Comparison of ENCODE assay signal across 9 mouse cellular contexts in the genomic region with DNA sequence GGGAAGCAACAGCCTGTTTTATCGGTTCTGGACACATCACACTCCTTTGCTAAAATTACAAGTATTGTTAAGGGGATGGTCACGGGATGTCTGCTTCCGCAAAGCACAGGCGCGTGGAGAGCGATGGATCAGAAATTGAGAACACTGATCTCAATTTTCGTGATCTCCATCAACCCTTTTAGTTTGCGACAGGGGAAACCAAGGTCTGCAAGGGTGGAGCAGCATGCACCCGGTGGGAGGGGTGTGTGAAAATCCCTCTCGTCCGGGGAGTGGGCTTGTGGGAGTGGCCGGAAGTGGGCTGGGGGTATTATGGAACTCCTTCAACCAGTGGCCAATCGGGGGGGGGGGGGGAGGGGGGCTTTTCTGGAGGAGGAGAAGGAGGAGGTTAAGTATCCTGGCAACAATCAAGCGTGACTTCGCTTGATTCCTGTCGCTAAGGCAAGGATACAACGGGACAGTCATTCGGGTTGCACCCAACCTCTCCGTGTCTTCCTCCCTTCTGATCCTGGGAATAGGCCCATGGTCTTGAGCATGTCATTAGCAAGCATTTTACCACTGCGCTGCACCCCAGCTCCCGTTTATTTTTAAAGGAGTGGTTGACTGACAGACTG. TPM values are rescaled to one million over a fixed set of nuclear protein-coding genes. Genes with fewer than 3 reads are reported as not detected.
A peak's percentile ranks its signal among the peaks of the same experiment; 100 is the strongest.
DNase-seq lines count a peak whose midpoint lies in the region; ATAC-seq and TF ChIP-seq lines count a peak whose summit lies in the region.
"Had no signal": no experiment of that assay in that cellular context is flagged by ENCODE, and none has a peak within 500 bp of the region (broad histone marks: within the 10 kb centered on the region; RNA-seq: fewer than 3 reads in every experiment).

No protein-coding gene starts in this region.

- peak; percentile 73 for DNase-seq in MEL (ENCODE audit: low read depth, low spot score)
- DNase-seq in embryo, embryonic 10.5 days (ENCODE audit: low spot score): peak; percentile 88
- peak; percentile 71 for DNase-seq in limb, embryonic 11.5 days (ENCODE audit: low spot score)
- DNase-seq in thymus, postnatal 14 days: peak; percentile 34

- no peak; a peak in 1 of 4 replicates for TF ChIP-seq EP300 in MEL (IDR thresholded peaks at IDR 0.05; ENCODE audit: low read depth in 1 of 2, low read length in 2 of 2)

- peak overlapping the region; percentile 83 for H3K9ac ChIP-seq in MEL (ENCODE audit: control insufficient read depth, low read depth, low read length, poor library complexity, severe bottlenecking)
- H3K9ac ChIP-seq in heart, embryonic 15.5 days: peak overlapping the region; percentile 78
- peak overlapping the region; percentile 70 for H3K9ac ChIP-seq in limb, embryonic 11.5 days (ENCODE audit: low read length)
- H3K9ac ChIP-seq in midbrain, embryonic 15.5 days: peak overlapping the region; percentile 68

- no peaks in the 10 kb centered on the region for H3K9me3 ChIP-seq in erythroblast, embryonic 14.5 days (ENCODE audit: control insufficient read depth, low read length)
- H3K9me3 ChIP-seq in MEL (replicated peaks; ENCODE audit: insufficient read depth, low read length): no peaks in the 10 kb centered on the region
- H3K9me3 ChIP-seq in heart, embryonic 15.5 days (replicated peaks): no peaks in the 10 kb centered on the region
- no peaks in the 10 kb centered on the region for H3K9me3 ChIP-seq in limb, embryonic 11.5 days (ENCODE audit: control insufficient read depth, low read length)
- H3K9me3 ChIP-seq in midbrain, embryonic 15.5 days: no peaks in the 10 kb centered on the region
- H3K9me3 ChIP-seq: G1E had no signal

- H3K4me3 ChIP-seq in erythroblast, embryonic 14.5 days (replicated peaks): peak overlapping the region; percentile 51
- peak overlapping the region; percentile 63 to 81 for H3K4me3 ChIP-seq in MEL (ENCODE audit: control insufficient read depth in 1 of 2, insufficient read depth in 1 of 2, low read depth in 2 of 2, low read length in 2 of 2)
- peak overlapping the region; percentile 89 for H3K4me3 ChIP-seq in heart, embryonic 15.5 days
- H3K4me3 ChIP-seq in limb, embryonic 11.5 days (ENCODE audit: low read depth, low read length): peak overlapping the region; percentile 63
- H3K4me3 ChIP-seq in midbrain, embryonic 15.5 days: peak overlapping the region; percentile 85

- WGBS in heart, embryonic 15.5 days: under 1% methylated on average over 21 of the region's 21 CpGs
- WGBS in limb, embryonic 11.5 days: 1% methylated on average over 20 of the region's 21 CpGs
- WGBS in midbrain, embryonic 15.5 days: under 1% methylated on average over 21 of the region's 21 CpGs

- TF ChIP-seq POLR2A in MEL (IDR thresholded peaks at IDR 0.05; ENCODE audit: control insufficient read depth in 1 of 2, insufficient read depth in 1 of 2, low read depth in 1 of 2, low read length in 2 of 2, poor library complexity in 1 of 2): peak in 1 of 2 experiments; percentile 41; a peak in 1 of 4 replicates

- no peaks in the 10 kb centered on the region for H3K36me3 ChIP-seq in erythroblast, embryonic 14.5 days (ENCODE audit: control insufficient read depth)
- H3K36me3 ChIP-seq in MEL (ENCODE audit: control insufficient read depth in 1 of 2, insufficient read depth in 2 of 2, low read length in 2 of 2): no peaks in the 10 kb centered on the region; a peak in 1 of 4 replicates
- no peaks in the 10 kb centered on the region for H3K36me3 ChIP-seq in heart, embryonic 15.5 days
- no peaks in the 10 kb centered on the region for H3K36me3 ChIP-seq in limb, embryonic 11.5 days (ENCODE audit: control insufficient read depth, insufficient read depth, low read length)
- H3K36me3 ChIP-seq in midbrain, embryonic 15.5 days (replicated peaks): no peaks in the 10 kb centered on the region
- H3K36me3 ChIP-seq: G1E had no signal

- H3K27me3 ChIP-seq in erythroblast, embryonic 14.5 days (ENCODE audit: control insufficient read depth): peaks cover 38% of the 10 kb centered on the region
- H3K27me3 ChIP-seq in MEL (ENCODE audit: control insufficient read depth in 1 of 2, insufficient read depth in 2 of 2, low read length in 2 of 2): no peaks in the 10 kb centered on the region
- H3K27me3 ChIP-seq in heart, embryonic 15.5 days: no peaks in the 10 kb centered on the region
- H3K27me3 ChIP-seq in limb, embryonic 11.5 days (ENCODE audit: control insufficient read depth, insufficient read depth, low read length): no peaks in the 10 kb centered on the region
- H3K27me3 ChIP-seq in midbrain, embryonic 15.5 days (replicated peaks): no peaks in the 10 kb centered on the region

- H3K4me1 ChIP-seq in erythroblast, embryonic 14.5 days (ENCODE audit: control insufficient read depth): peaks cover 3% of the 10 kb centered on the region
- H3K4me1 ChIP-seq in MEL (ENCODE audit: control insufficient read depth in 1 of 2, insufficient read depth in 2 of 2, low read length in 2 of 2): peaks cover 0 to 4% of the 10 kb centered on the region in 2 experiments; a peak in 1 of 4 replicates
- peaks cover 6% of the 10 kb centered on the region for H3K4me1 ChIP-seq in heart, embryonic 15.5 days (replicated peaks)
- no peaks in the 10 kb centered on the region for H3K4me1 ChIP-seq in limb, embryonic 11.5 days (ENCODE audit: control insufficient read depth, insufficient read depth, low read length)
- H3K4me1 ChIP-seq in midbrain, embryonic 15.5 days: peaks cover 27% of the 10 kb centered on the region

- no peak overlapping the region for H3K27ac ChIP-seq in MEL (ENCODE audit: control insufficient read depth, low read depth, low read length)
- H3K27ac ChIP-seq in heart, embryonic 15.5 days: peak overlapping the region; percentile 75
- no peak overlapping the region for H3K27ac ChIP-seq in limb, embryonic 11.5 days (replicated peaks; ENCODE audit: low read depth, low read length)
- H3K27ac ChIP-seq in midbrain, embryonic 15.5 days: peak overlapping the region; percentile 82

- ATAC-seq in erythroblast, adult 5-6 weeks (replicated peaks; ENCODE audit: low FRiP score, poor library complexity, severe bottlenecking): no peak
- peak; percentile 50; the same call in 1 of the 2 replicates for ATAC-seq in heart, embryonic 15.5 days (replicated peaks; ENCODE audit: insufficient number of reproducible peaks, insufficient read depth, low FRiP score, low read depth)
- peak; percentile 72; the same call in 1 of the 2 replicates for ATAC-seq in limb, embryonic 11.5 days (ENCODE audit: insufficient number of reproducible peaks, low FRiP score, low TSS enrichment, low read depth)
- peak; percentile 85 for ATAC-seq in midbrain, embryonic 15.5 days (replicated peaks)

- H3K4me2 ChIP-seq in heart, embryonic 15.5 days: peak overlapping the region; percentile 93
- H3K4me2 ChIP-seq in limb, embryonic 11.5 days (ENCODE audit: low read depth, severe bottlenecking): peak overlapping the region; percentile 81
- peak overlapping the region; percentile 72 for H3K4me2 ChIP-seq in midbrain, embryonic 15.5 days

- no peak for TF ChIP-seq CTCF in MEL (IDR thresholded peaks at IDR 0.05 in 2 of 3, conservative IDR thresholded peaks at IDR 0.05 in 1 of 3; ENCODE audit: control insufficient read depth in 1 of 3, insufficient read depth in 1 of 3, low read depth in 2 of 3, low read length in 3 of 3, poor library complexity in 1 of 3, severe bottlenecking in 1 of 3)

- no peaks in the 10 kb centered on the region for H3K79me2 ChIP-seq in MEL (ENCODE audit: control insufficient read depth, insufficient read depth, low read length, poor library complexity)

- no peak for TF ChIP-seq RAD21 in MEL (IDR thresholded peaks at IDR 0.05; ENCODE audit: low read depth, low read length)

TF ChIP-seq in MEL, 35 proteins besides CTCF, POLR2A, EP300 and RAD21 (continues in another document):
- TF ChIP-seq USF1 (IDR thresholded peaks at IDR 0.05; ENCODE audit: low read depth, low read length): peak; percentile 29; the same call in 1 of the 2 replicates
- TF ChIP-seq POLR2AphosphoS5 (IDR thresholded peaks at IDR 0.05; ENCODE audit: borderline replicate concordance, low read depth, low read length): no peak
- no peak for TF ChIP-seq MAFK (IDR thresholded peaks at IDR 0.05; ENCODE audit: borderline replicate concordance, low read depth, low read length)

RNA-seq across cellular contexts. Expression of gene Snx10, which starts 0.7 kb away (rescaled TPM):
- polyA plus RNA-seq in erythroblast, embryonic 14.5 days (2012): 0.02 TPM in 1 of 2 replicates, not detected in the other
- 17.8 and 21.7 TPM in 2 replicates for total RNA-seq in erythroblast, adult 5-6 weeks (2015; ENCODE audit: low replicate concordance)
- total RNA-seq in erythroblast, adult 5-6 weeks (2017; ENCODE audit: low replicate concordance): 14.5 and 15.3 TPM in 2 replicates
- total RNA-seq in MEL (2012; rRNA removed): 3.9 and 6.6 TPM in 2 replicates
- polyA plus RNA-seq in MEL (2012; ENCODE audit: insufficient read depth in 1 of 2, insufficient read length in 2 of 2, low read depth in 1 of 2, low replicate concordance in 2 of 2, missing spikeins in 1 of 2): 1 to 10 TPM in 1 of 2 experiments, not detected in 1; 7.0 TPM
- polyA plus RNA-seq in heart, embryonic 15.5 days (2015; fragmentation: Nextera tagmentation; extraction: Ambion mirVana): 15.3 and 15.5 TPM in 2 replicates
- polyA plus RNA-seq in limb, embryonic 11.5 days (2014; fragmentation: Nextera tagmentation; extraction: Ambion mirVana): 16.8 and 19.1 TPM in 2 replicates
- polyA plus RNA-seq in midbrain, embryonic 15.5 days (2015; fragmentation: Nextera tagmentation; extraction: Ambion mirVana): 50.4 and 52.8 TPM in 2 replicates
- polyA plus RNA-seq: G1E had no signal

RNA-seq across cellular contexts. Expression of gene Cbx3, which starts 54.3 kb away (rescaled TPM):
- 5.9 and 6.6 TPM in 2 replicates for polyA plus RNA-seq in erythroblast, embryonic 14.5 days (2012)
- 84.6 and 122 TPM in 2 replicates for total RNA-seq in erythroblast, adult 5-6 weeks (2015; ENCODE audit: low replicate concordance)
- total RNA-seq in erythroblast, adult 5-6 weeks (2017; ENCODE audit: low replicate concordance): 119 and 148 TPM in 2 replicates
- total RNA-seq in MEL (2012; rRNA removed): 250 and 253 TPM in 2 replicates
- 100 to 1,000 TPM in 1 of 2 experiments, not detected in 1; 177 TPM for polyA plus RNA-seq in MEL (2012; ENCODE audit: insufficient read depth in 1 of 2, insufficient read length in 2 of 2, low read depth in 1 of 2, low replicate concordance in 2 of 2, missing spikeins in 1 of 2)
- polyA plus RNA-seq in heart, embryonic 15.5 days (2015; fragmentation: Nextera tagmentation; extraction: Ambion mirVana): 266 and 311 TPM in 2 replicates
- 677 and 697 TPM in 2 replicates for polyA plus RNA-seq in limb, embryonic 11.5 days (2014; fragmentation: Nextera tagmentation; extraction: Ambion mirVana)
- 365 and 388 TPM in 2 replicates for polyA plus RNA-seq in midbrain, embryonic 15.5 days (2015; fragmentation: Nextera tagmentation; extraction: Ambion mirVana)

RNA-seq across cellular contexts. Expression of gene Hnrnpa2b1, which starts 54.7 kb away (rescaled TPM):
- 37.4 and 41.9 TPM in 2 replicates for polyA plus RNA-seq in erythroblast, embryonic 14.5 days (2012)
- 435 and 484 TPM in 2 replicates for total RNA-seq in erythroblast, adult 5-6 weeks (2015; ENCODE audit: low replicate concordance)
- total RNA-seq in erythroblast, adult 5-6 weeks (2017; ENCODE audit: low replicate concordance): 397 and 928 TPM in 2 replicates
- total RNA-seq in MEL (2012; rRNA removed): 635 and 657 TPM in 2 replicates
- polyA plus RNA-seq in MEL (2012; ENCODE audit: insufficient read depth in 1 of 2, insufficient read length in 2 of 2, low read depth in 1 of 2, low replicate concordance in 2 of 2, missing spikeins in 1 of 2): 1,000 to 10,000 TPM; 1,226 to 1,710 TPM
- 1,124 and 1,142 TPM in 2 replicates for polyA plus RNA-seq in heart, embryonic 15.5 days (2015; fragmentation: Nextera tagmentation; extraction: Ambion mirVana)
- polyA plus RNA-seq in limb, embryonic 11.5 days (2014; fragmentation: Nextera tagmentation; extraction: Ambion mirVana): 1,465 and 1,829 TPM in 2 replicates
- polyA plus RNA-seq in midbrain, embryonic 15.5 days (2015; fragmentation: Nextera tagmentation; extraction: Ambion mirVana): 1,331 and 1,465 TPM in 2 replicates

Comparison
In these comparisons a context has a peak if more than half of its experiments do, and no peak if none do; other contexts are left out.
1. DNase-seq: peak in every context shown above with its lines; median percentile 88 in embryo, embryonic 10.5 days; 73 in MEL; 71 in limb, embryonic 11.5 days; 34 in thymus, postnatal 14 days.
2. H3K27ac ChIP-seq: peak in heart, embryonic 15.5 days (single experiment) and midbrain, embryonic 15.5 days (single experiment); none in MEL (single experiment) and limb, embryonic 11.5 days (single experiment).
3. RNA of gene Hnrnpa2b1, which starts 54.7 kb away (polyA plus RNA-seq): 1,226 to 1,710 TPM in MEL, 1,331 to 1,465 TPM in midbrain, embryonic 15.5 days, 1,465 to 1,829 TPM in limb, embryonic 11.5 days and 1,124 to 1,142 TPM in heart, embryonic 15.5 days; 37.4 to 41.9 TPM in erythroblast, embryonic 14.5 days; every median in the first group is over 10 times any median in the second.
4. Peak in every context shown above with its lines, with median percentiles within 50 percentile points of each other: H3K4me3 ChIP-seq, H3K9ac ChIP-seq and H3K4me2 ChIP-seq.